Mouse (Mus musculus) monocyte, adult 2 months (primary cell): ENCODE data around the gene Prune1.
"Not testable (repeated sequence)": the region's sequence is repeated elsewhere in the genome, so short reads cannot be mapped to it uniquely, and the experiment has no call there.

Source experiments
- DNase-seq, 2 experiments: peaks; one replicate each; pipeline ENCODE4 v3.0.0; 2022; ENCODE audit warnings: low spot score in 2 of 2, low read depth in 1 of 2

Gene Prune1

GRCm38 (mm10) chr3:95217255-95218134 lies 64.4 kb downstream of the Prune1 start, which contains the start of gene Gabpb2:
Gabpb2 (minus strand) TSS chr3:95217916.
- DNase-seq: peak; percentile 83 to 87

- no peak for DNase-seq
These were observed 65.1 kb downstream of the Prune1 start for GRCm38 (mm10) chr3:95216655-95217254.

- DNase-seq: no peak
These were observed 68.3 kb downstream of the Prune1 start for GRCm38 (mm10) chr3:95213609-95213975.

- not testable (repeated sequence) for DNase-seq
These were observed 68.8 kb downstream of the Prune1 start for GRCm38 (mm10) chr3:95212889-95213608.

- no peak for DNase-seq
These were observed 71.3 kb downstream of the Prune1 start for GRCm38 (mm10) chr3:95210585-95210984.

GRCm38 (mm10) chr3:95208286-95208685 lies 73.6 kb downstream of the Prune1 start:
- no peak for DNase-seq

- no peak for DNase-seq
These were observed 78.0 kb downstream of the Prune1 start for GRCm38 (mm10) chr3:95203880-95204279.
